Mouse (Mus musculus): ENCODE data around the gene Nsun5. TPM values are rescaled to one million over a fixed set of nuclear protein-coding genes. Genes with fewer than 3 reads are reported as not detected.

The Nsun5 gene
- polyA plus RNA-seq (2012; ENCODE audit: low replicate concordance) = 12.6 and 25.2 TPM in 2 replicates

GRCm38 (mm10) chr5:135369787-135370654, at the start of gene Nsun5:
Nsun5 (plus strand) TSS chr5:135369953.

GRCm38 (mm10) chr5:135349862-135350261, 19.9 kb upstream of the Nsun5 start, which contains the start of gene Fkbp6:
Fkbp6 (minus strand) TSS chr5:135350044.

GRCm38 (mm10) chr5:135352995-135353394, 16.8 kb upstream of the Nsun5 start, which contains the start of gene Trim50:
Trim50 (plus strand) TSS chr5:135353295.

GRCm38 (mm10) chr5:135394004-135394823, 24.5 kb downstream of the Nsun5 start, which contains the start of gene Pom121:
Pom121 (minus strand) TSS chr5:135394546.

Other genes starting within 250 kb of the Nsun5 start
- gene Tbl2, start 220.3 kb upstream of the Nsun5 start, polyA plus RNA-seq (2012; ENCODE audit: low replicate concordance) = 12.2 and 19.5 TPM in 2 replicates
- 39.1 and 41.5 TPM in 2 replicates for gene Bcl7b, start 201.7 kb upstream of the Nsun5 start, polyA plus RNA-seq (2012; ENCODE audit: low replicate concordance)
- gene Baz1b, start 182.7 kb upstream of the Nsun5 start, polyA plus RNA-seq (2012; ENCODE audit: low replicate concordance) = 64.8 and 68.5 TPM in 2 replicates
- gene Fzd9, start 118.7 kb upstream of the Nsun5 start, polyA plus RNA-seq (2012; ENCODE audit: low replicate concordance) = 0.80 and 0.90 TPM in 2 replicates
- not detected in 2 replicates for gene Fkbp6, start 19.9 kb upstream of the Nsun5 start, polyA plus RNA-seq (2012; ENCODE audit: low replicate concordance)
- gene Trim50, start 16.7 kb upstream of the Nsun5 start, polyA plus RNA-seq (2012; ENCODE audit: low replicate concordance) = not detected in 2 replicates
- 136 and 253 TPM in 2 replicates for gene Pom121, start 24.6 kb downstream of the Nsun5 start, polyA plus RNA-seq (2012; ENCODE audit: low replicate concordance)
- 2.3 and 5.1 TPM in 2 replicates for gene Hip1, start 175.2 kb downstream of the Nsun5 start, polyA plus RNA-seq (2012; ENCODE audit: low replicate concordance)
- not detected in 2 replicates for gene Ccl26, start 193.6 kb downstream of the Nsun5 start, polyA plus RNA-seq (2012; ENCODE audit: low replicate concordance)
- gene Ccl24, start 203.1 kb downstream of the Nsun5 start, polyA plus RNA-seq (2012; ENCODE audit: low replicate concordance) = 0.61 TPM in 1 of 2 replicates, not detected in the other

Measured in leukemia stem cell, adult 10-12 weeks (primary cell).